Mouse (Mus musculus): ENCODE results near the gene Ibsp. TPM values are rescaled to one million over a fixed set of nuclear protein-coding genes. Genes with fewer than 3 reads are reported as not detected.

The Ibsp gene
- total RNA-seq, 2 experiments from 2014 or later, result 0.22 TPM; not detected in 1

DNA sequence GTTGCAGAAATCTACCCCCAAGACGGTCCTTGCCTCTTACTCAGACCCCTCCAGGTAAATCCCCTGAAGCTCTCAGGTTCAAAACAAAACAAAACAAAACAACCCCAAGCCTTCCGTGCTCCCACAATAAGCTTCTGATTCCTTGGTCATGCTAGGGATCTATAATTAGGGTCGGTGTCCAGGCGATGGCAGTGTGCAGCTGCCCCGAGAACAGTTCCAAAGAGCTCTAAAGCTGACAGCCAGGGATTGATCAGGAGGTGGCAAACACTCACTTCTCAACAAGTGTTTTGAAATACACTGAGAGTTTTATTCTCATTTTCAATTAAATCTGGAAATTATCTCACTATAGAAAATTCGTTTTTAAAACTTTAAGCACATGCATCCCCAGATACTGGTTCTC is 43.9 kb downstream of the Ibsp start:
- no peak for DNase-seq

DNA sequence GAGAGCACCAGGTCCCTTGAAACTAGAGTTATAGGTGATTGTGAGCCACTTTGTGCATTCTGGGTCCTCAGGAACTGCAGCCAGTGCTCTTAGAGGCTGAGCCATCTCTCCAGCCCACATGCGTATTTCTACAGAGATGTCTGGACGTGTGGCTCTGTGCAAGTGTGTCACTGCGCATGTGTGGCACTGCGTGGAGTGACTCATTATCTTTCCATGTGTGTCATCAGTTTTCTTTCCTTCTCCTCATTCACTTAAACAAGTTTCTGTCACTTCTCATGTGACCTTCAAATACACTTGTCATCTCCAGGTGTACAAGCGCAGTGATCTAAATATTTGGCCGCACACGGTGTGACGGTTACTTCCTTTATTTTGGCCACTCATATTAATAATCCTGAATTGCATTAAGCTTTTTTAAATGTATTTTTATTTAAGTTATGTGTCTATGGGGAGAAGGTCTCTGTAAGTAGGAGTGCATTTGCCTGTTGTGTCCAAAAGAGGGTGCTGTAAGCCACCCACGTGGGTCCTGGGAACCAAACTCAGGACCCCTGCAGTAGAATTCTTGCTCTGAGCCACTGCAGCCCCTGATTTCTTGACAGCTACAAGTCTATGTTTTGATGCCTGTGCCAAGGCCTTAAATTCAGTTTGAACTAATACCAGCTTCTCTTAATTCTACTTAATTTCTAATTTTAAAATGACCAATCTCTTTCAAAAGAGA is 45.7 kb downstream of the Ibsp start:
- DNase-seq, result no peak

DNA sequence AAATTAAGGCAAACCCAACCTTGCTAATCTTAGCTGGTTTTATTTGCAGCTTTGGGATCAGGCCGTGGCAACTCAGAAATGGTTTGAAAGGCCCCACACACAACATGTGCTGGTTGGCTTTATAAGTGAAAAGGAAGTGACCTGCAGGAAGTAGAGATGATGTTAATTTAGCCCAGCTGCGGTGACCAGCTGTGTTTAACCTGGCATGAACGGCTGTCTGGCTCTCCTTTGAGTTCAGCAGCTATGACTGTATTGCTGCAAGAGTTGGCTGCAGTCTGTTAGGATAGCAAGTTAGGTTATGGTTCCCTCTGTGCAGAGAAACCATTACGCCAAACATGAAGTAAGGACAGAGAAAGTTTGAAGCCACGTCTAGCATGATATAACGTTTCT is 46.3 kb downstream of the Ibsp start:
- no peak for DNase-seq

DNA sequence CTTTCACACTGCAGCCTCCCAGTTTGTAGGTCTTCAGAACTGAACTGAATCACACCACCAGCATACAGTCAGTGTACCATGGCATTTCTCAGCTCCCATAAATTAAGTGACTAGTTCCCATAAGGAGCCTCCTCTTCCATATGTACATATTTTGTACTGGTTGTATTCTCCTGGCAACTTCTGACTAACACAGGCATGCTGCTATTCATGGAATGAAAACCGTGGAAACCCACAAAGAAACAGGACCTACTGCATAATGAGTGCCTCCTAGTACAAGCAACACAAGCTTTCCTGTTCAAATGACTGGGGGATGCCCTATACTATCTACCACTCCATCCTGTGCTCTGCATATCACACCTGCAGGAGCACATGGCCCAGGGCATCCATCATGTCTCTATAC is 52.1 kb downstream of the Ibsp start:
- no peak for DNase-seq

DNA sequence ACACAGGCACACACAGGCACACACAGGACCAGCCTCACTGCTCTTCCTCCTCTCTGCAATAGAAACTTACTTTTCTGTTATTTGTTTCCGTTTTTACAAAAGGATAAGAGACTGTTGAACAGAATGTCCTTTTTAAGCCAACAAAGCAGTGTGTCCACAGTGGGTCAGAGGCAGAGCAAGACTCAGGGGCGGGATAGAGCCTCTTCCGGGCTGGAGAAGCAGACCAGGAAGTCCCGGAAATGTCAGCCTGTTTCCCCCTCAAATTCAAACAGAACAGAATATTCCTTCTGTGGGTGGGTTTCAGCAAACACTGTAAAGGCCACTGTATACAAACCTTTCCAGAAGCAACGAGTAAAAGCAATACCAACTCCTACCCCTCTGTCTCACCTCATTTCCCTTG is 52.9 kb downstream of the Ibsp start:
- no peak for DNase-seq

DNA sequence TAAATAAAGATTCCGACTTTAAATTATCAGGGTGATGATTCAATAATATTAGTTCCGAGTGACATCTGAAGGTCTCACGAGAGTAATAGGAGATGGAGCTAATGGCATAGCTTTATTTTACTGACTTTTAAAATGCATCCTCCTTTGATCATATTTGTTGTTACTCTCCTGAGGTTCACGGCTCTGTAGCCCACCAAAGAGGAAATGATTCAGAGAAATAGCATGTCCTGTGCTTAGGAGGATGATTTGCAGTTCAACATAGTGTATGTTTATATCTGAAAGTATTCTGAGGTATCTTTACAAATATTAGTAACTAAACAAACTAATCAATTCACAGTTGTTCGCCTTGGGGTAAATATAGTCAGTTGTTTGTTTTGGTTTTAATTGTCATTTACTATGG is 58.6 kb downstream of the Ibsp start:
- no peak for DNase-seq

DNA sequence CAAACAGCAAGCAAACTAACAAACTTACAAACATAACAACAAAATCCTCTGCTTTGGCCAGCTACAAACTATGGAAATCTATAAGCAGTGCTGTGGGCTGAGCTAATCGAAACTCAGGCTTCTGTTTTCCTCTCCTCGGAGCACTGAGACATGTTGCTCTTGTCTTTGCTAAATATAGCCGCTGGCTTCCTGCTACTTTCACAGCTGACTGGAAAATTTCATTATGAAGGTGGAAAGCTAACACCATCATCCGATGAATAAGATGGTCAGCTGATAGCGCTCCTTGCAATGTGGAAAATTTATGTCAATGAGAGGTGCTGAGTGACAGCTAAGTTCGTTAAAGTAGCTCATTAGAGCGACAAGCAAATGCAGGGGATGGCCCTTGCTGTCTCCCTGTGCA is 59.6 kb downstream of the Ibsp start:
- DNase-seq, result no peak

DNA sequence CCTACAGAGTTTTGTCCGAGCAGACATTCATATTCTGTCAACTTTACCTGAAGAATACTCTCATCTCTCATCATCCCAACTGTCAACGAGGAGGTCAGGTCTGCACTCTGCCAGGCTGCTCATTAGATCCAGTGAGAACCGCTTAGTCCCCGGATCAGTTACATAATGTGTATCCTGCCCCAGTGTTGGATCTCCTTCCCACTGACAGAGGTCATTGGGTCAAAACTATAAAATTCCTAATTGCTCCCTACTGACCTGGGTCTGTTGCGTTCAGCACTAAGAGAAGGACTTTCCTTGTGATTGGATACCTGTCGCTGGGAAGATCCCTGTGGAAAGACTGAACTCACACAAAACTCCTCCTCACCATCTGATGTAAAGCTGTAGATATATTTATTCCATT is 60.3 kb downstream of the Ibsp start:
- DNase-seq, result no peak

Small RNA genes within 50 kb of the gene (microRNA-seq; reads per million reads assigned to microRNA genes)
- gene Gm23616, result 0 reads per million in 2 experiments

Other genes with a start within 250 kb of the Ibsp start
- not detected for gene Gm17660, start 221.6 kb upstream of the Ibsp start, total RNA-seq (2021)
- gene Sparcl1, start 185.4 kb upstream of the Ibsp start, total RNA-seq (2021), result 1,000 to 10,000 TPM; 1,408 to 1,415 TPM
- gene Dspp, start 128.5 kb upstream of the Ibsp start, total RNA-seq (2021), result under 1 TPM in 1 of 2 experiments, not detected in 1; 0.08 TPM
- gene Dmp1, start 96.6 kb upstream of the Ibsp start, total RNA-seq (2021), result 1 to 10 TPM; 4.0 to 4.5 TPM
- not detected for gene Mepe, start 26.2 kb downstream of the Ibsp start, total RNA-seq (2021)
- gene Spp1, start 135.9 kb downstream of the Ibsp start, total RNA-seq (2021), result 1 to 10 TPM; 1.9 to 4.0 TPM
- gene Pkd2, start 160.3 kb downstream of the Ibsp start, total RNA-seq (2021), result 10 to 100 TPM; 32.6 to 37.1 TPM
- 10 to 100 TPM; 12.3 to 14.7 TPM for gene BC005561, start 209.2 kb downstream of the Ibsp start, total RNA-seq (2021)

Measured in layer of hippocampus, postnatal 36 days (tissue).